Mouse (Mus musculus) kidney, adult 2 months (tissue): ENCODE measurements around the gene Pgm5.

ENCODE experiments used
- CTCF ChIP-seq: fragments of 200-500 bp; conservative IDR thresholded peaks from 2 replicates; pipeline ENCODE4 v1.5.1; 2011; ENCODE audit warnings: low read depth, mild to moderate bottlenecking, control low read depth, low read length, moderate library complexity, mixed read lengths; ENCODE audit not compliant: insufficient read depth, insufficient read length
- POLR2A ChIP-seq: fragments of 200-500 bp; IDR thresholded peaks from one replicate; pipeline ENCODE4 v1.6.1; 2011; ENCODE audit warnings: low read depth, low read length, control low read depth

DNA sequence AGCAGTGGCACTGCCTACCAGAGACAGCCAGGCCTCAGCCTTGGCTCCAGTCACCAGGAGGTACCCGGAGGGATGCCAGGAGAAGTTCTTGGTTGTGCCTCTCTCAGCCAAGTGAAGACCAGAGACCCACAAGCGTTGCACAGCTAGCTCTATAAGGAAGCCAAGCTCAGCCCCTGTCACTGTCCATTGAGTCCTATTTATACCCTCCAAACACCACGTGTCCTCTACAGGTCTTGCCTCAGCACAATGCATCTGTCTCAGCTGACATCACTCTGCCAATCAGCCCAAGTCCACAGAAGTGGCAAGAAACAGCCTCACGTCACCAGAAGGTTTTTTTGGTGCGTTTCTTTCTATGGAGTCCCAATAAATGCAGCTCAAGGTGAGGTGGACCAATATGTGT, 161.0 kb downstream of the Pgm5 start:
- TF ChIP-seq CTCF (no peak), POLR2A (no peak)
